Comparison of ENCODE assay signal across 22 mouse cellular contexts in the genomic region with DNA sequence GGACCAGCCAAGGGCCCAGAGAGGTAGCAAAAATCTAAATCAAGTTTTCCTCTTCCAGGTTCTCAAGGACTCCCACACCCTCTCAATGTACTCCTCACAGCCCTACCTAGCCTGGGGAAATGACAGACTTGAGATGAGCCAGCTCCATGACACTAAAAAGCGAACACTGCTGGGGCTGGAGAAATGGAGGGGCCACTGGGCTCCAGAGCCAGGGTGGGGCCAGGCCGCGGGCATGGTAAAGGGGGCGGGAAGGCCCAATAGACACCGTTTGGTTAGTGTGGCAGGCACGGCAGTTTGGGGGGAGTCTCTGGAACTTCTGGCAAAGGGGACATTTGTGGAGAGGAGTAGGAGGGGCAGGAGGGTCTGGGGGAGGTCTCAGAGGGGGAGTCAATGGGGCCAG. TPM values are rescaled to one million over a fixed set of nuclear protein-coding genes. Genes with fewer than 3 reads are reported as not detected.
A peak's percentile ranks its signal among the peaks of the same experiment; 100 is the strongest.
DNase-seq lines count a peak whose midpoint lies in the region; ATAC-seq and TF ChIP-seq lines count a peak whose summit lies in the region.
"Had no signal": no experiment of that assay in that cellular context is flagged by ENCODE, and none has a peak within 500 bp of the region (broad histone marks: within the 10 kb centered on the region; RNA-seq: fewer than 3 reads in every experiment).

No protein-coding gene starts in this region.

- WGBS in heart, embryonic 14.5 days: 67% methylated on average over 6 of the region's 6 CpGs
- WGBS in liver, embryonic 11.5 days: 56% methylated on average over 6 of the region's 6 CpGs
- 50% methylated on average over 6 of the region's 6 CpGs for WGBS in liver, postnatal 0 days (ENCODE audit: insufficient replicate concordance)
- 89% methylated on average over 6 of the region's 6 CpGs for WGBS in neural tube, embryonic 15.5 days

- peaks cover 53% of the 10 kb centered on the region for H3K36me3 ChIP-seq in heart, embryonic 14.5 days (ENCODE audit: control insufficient read depth, insufficient read depth, low read length)
- H3K36me3 ChIP-seq in liver, embryonic 11.5 days (ENCODE audit: control insufficient read depth, insufficient read depth, low read length): peaks cover 25% of the 10 kb centered on the region
- H3K36me3 ChIP-seq in liver, postnatal 0 days (replicated peaks; ENCODE audit: insufficient read depth, low read length): peaks cover 51% of the 10 kb centered on the region
- peaks cover 46% of the 10 kb centered on the region for H3K36me3 ChIP-seq in neural tube, embryonic 15.5 days

- no peak for TF ChIP-seq EP300 in liver, postnatal 0 days (IDR thresholded peaks at IDR 0.05; ENCODE audit: low read depth)

- H3K4me2 ChIP-seq in heart, embryonic 14.5 days (ENCODE audit: low read length): no peak overlapping the region
- peak overlapping the region; percentile 50 for H3K4me2 ChIP-seq in liver, embryonic 11.5 days
- peak overlapping the region; percentile 52 for H3K4me2 ChIP-seq in liver, postnatal 0 days (ENCODE audit: low read depth, low read length)
- no peak overlapping the region for H3K4me2 ChIP-seq in neural tube, embryonic 15.5 days
- H3K4me2 ChIP-seq: forebrain, embryonic 15.5 days; hindbrain, embryonic 13.5 days; kidney, embryonic 15.5 days; midbrain, embryonic 13.5 days had no signal

- H3K9me3 ChIP-seq in heart, embryonic 14.5 days (ENCODE audit: control insufficient read depth, low read length): no peaks in the 10 kb centered on the region
- H3K9me3 ChIP-seq in liver, embryonic 11.5 days (ENCODE audit: control insufficient read depth, low read length): no peaks in the 10 kb centered on the region
- no peaks in the 10 kb centered on the region for H3K9me3 ChIP-seq in liver, postnatal 0 days (ENCODE audit: low read length)
- no peaks in the 10 kb centered on the region for H3K9me3 ChIP-seq in neural tube, embryonic 15.5 days (replicated peaks)
- H3K9me3 ChIP-seq: forebrain, embryonic 15.5 days; hindbrain, embryonic 13.5 days; kidney, embryonic 15.5 days; midbrain, embryonic 13.5 days had no signal

- no peak for DNase-seq in heart, postnatal 25 days (ENCODE audit: low spot score)
- DNase-seq in liver, embryonic 11.5 days (ENCODE audit: low spot score): no peak
- no peak for DNase-seq in liver, postnatal 0 days
- DNase-seq in layer of hippocampus, postnatal 36 days: no peak
- DNase-seq: adrenal gland, postnatal 10 days; cerebellum, adult 11 months; cerebellum, adult 9-11 months; kidney, adult 11 months; lung, adult 18-20 months; lung, postnatal 14 days; retina, postnatal 1 day had no signal

- peaks cover 5 to 10% of the 10 kb centered on the region in 2 experiments for H3K4me1 ChIP-seq in heart, embryonic 14.5 days (ENCODE audit: control insufficient read depth in 2 of 2, insufficient read depth in 2 of 2, low read length in 2 of 2)
- peaks cover 53% of the 10 kb centered on the region for H3K4me1 ChIP-seq in liver, embryonic 11.5 days (replicated peaks; ENCODE audit: control insufficient read depth, insufficient read depth, low read length)
- peaks cover 56% of the 10 kb centered on the region for H3K4me1 ChIP-seq in liver, postnatal 0 days (ENCODE audit: insufficient read depth)
- H3K4me1 ChIP-seq in neural tube, embryonic 15.5 days: peaks cover 23% of the 10 kb centered on the region

- no peak for TF ChIP-seq CTCF in liver, postnatal 0 days (IDR thresholded peaks at IDR 0.05; ENCODE audit: low read depth)

- H3K27ac ChIP-seq in heart, embryonic 14.5 days (replicated peaks in 1 of 2; ENCODE audit: control insufficient read depth in 1 of 2, insufficient read depth in 1 of 2, low read depth in 2 of 2, low read length in 2 of 2): no peak overlapping the region
- peak overlapping the region; percentile 97 for H3K27ac ChIP-seq in liver, embryonic 11.5 days (ENCODE audit: low read depth, low read length)
- H3K27ac ChIP-seq in liver, postnatal 0 days (ENCODE audit: low read depth): peak overlapping the region; percentile 78
- no peak overlapping the region for H3K27ac ChIP-seq in neural tube, embryonic 15.5 days (replicated peaks)
- H3K27ac ChIP-seq: forebrain, embryonic 15.5 days; hindbrain, embryonic 13.5 days; kidney, embryonic 15.5 days; midbrain, embryonic 13.5 days had no signal

- intact Hi-C loops in heart, postnatal 25 days (cut with DNase I): no loop called here

- 0 out of 2 replicates have a peak overlapping the region, but pooled peaks have one; percentile 16 for H3K9ac ChIP-seq in heart, embryonic 14.5 days (ENCODE audit: low read length)
- peak overlapping the region; percentile 55 for H3K9ac ChIP-seq in liver, embryonic 11.5 days (ENCODE audit: low read depth, low read length)
- H3K9ac ChIP-seq in liver, postnatal 0 days (replicated peaks): peak overlapping the region; percentile 46; the same call in 1 of the 2 replicates
- H3K9ac ChIP-seq in neural tube, embryonic 15.5 days (replicated peaks): no peak overlapping the region
- H3K9ac ChIP-seq: forebrain, embryonic 15.5 days; hindbrain, embryonic 13.5 days; kidney, embryonic 15.5 days; midbrain, embryonic 13.5 days had no signal

- no peaks in the 10 kb centered on the region for H3K27me3 ChIP-seq in heart, embryonic 14.5 days (ENCODE audit: control insufficient read depth, insufficient read depth, low read length)
- H3K27me3 ChIP-seq in liver, embryonic 11.5 days (replicated peaks; ENCODE audit: control insufficient read depth, insufficient read depth, low read length): no peaks in the 10 kb centered on the region; the same call in 1 of the 2 replicates
- no peaks in the 10 kb centered on the region for H3K27me3 ChIP-seq in liver, postnatal 0 days (ENCODE audit: insufficient read depth, low read length)
- H3K27me3 ChIP-seq in neural tube, embryonic 15.5 days (replicated peaks): no peaks in the 10 kb centered on the region
- H3K27me3 ChIP-seq: forebrain, embryonic 15.5 days; kidney, embryonic 15.5 days; midbrain, embryonic 13.5 days had no signal

- ATAC-seq in heart, embryonic 14.5 days (ENCODE audit: insufficient number of reproducible peaks, insufficient read depth, low FRiP score, low read depth): no peak
- ATAC-seq in erythroblast, adult 5-6 weeks (replicated peaks; ENCODE audit: low FRiP score, poor library complexity, severe bottlenecking): peak; percentile 28; the same call in 1 of the 2 replicates
- peak; percentile 70 for ATAC-seq in liver, embryonic 11.5 days (replicated peaks; ENCODE audit: low FRiP score)
- peak; percentile 47 for ATAC-seq in liver, postnatal 0 days
- ATAC-seq in neural tube, embryonic 15.5 days (ENCODE audit: low FRiP score): no peak
- ATAC-seq: forebrain, embryonic 15.5 days; midbrain, embryonic 13.5 days had no signal

- H3K4me3 ChIP-seq in heart, embryonic 14.5 days (ENCODE audit: control insufficient read depth in 1 of 2, insufficient read depth in 1 of 2, low read depth in 1 of 2, low read length in 2 of 2): no peak overlapping the region
- 0 out of 2 replicates have a peak overlapping the region, but pooled peaks have one; percentile 18 for H3K4me3 ChIP-seq in liver, embryonic 11.5 days (ENCODE audit: low read depth, low read length)
- no peak overlapping the region for H3K4me3 ChIP-seq in liver, postnatal 0 days (ENCODE audit: low read depth, low read length)
- H3K4me3 ChIP-seq in neural tube, embryonic 15.5 days (replicated peaks): no peak overlapping the region
- H3K4me3 ChIP-seq: forebrain, embryonic 15.5 days; hindbrain, embryonic 13.5 days; kidney, embryonic 15.5 days; midbrain, embryonic 13.5 days had no signal

RNA-seq across cellular contexts. Expression of a gene that starts 2.6 kb away (rescaled TPM):
- polyA plus RNA-seq in heart, embryonic 14.5 days (2014; fragmentation: Nextera tagmentation; extraction: Ambion mirVana): 0.72 and 1.4 TPM in 2 replicates
- 1 to 10 TPM in 1 of 2 experiments, under 1 TPM in 1; 0.86 to 1.1 TPM for total RNA-seq in heart, postnatal 25 days (2021)
- total RNA-seq in erythroblast, adult 5-6 weeks (2015; ENCODE audit: low replicate concordance): 1.3 and 3.5 TPM in 2 replicates
- total RNA-seq in erythroblast, adult 5-6 weeks (2017; ENCODE audit: low replicate concordance): 0.28 and 0.60 TPM in 2 replicates
- 0.23 and 0.42 TPM in 2 replicates for polyA plus RNA-seq in liver, embryonic 11.5 days (2014; fragmentation: Nextera tagmentation; extraction: Ambion mirVana)
- polyA plus RNA-seq in liver, postnatal 0 days (2015; fragmentation: Nextera tagmentation; extraction: Ambion mirVana): 2.3 and 2.8 TPM in 2 replicates
- total RNA-seq in layer of hippocampus, postnatal 36 days (2021): under 1 TPM; 0.23 to 0.27 TPM
- polyA plus RNA-seq in neural tube, embryonic 15.5 days (2015; fragmentation: Nextera tagmentation; extraction: Ambion mirVana): not detected in 2 replicates
- total RNA-seq: monocyte, adult 5-6 weeks had no signal
- polyA plus RNA-seq: forebrain, embryonic 15.5 days; hindbrain, embryonic 13.5 days; limb, embryonic 11.5 days; midbrain, embryonic 13.5 days; neural tube, embryonic 11.5 days; testis, adult 2 months had no signal

RNA-seq across cellular contexts. Expression of a gene that starts 6.2 kb away (rescaled TPM):
- 34.3 and 34.7 TPM in 2 replicates for polyA plus RNA-seq in heart, embryonic 14.5 days (2014; fragmentation: Nextera tagmentation; extraction: Ambion mirVana)
- total RNA-seq in heart, postnatal 25 days (2021): 10 to 100 TPM; 21.3 to 23.7 TPM
- 41.6 and 42.7 TPM in 2 replicates for total RNA-seq in erythroblast, adult 5-6 weeks (2015; ENCODE audit: low replicate concordance)
- total RNA-seq in erythroblast, adult 5-6 weeks (2017; ENCODE audit: low replicate concordance): 135 and 169 TPM in 2 replicates
- 63.4 and 68.3 TPM in 2 replicates for polyA plus RNA-seq in liver, embryonic 11.5 days (2014; fragmentation: Nextera tagmentation; extraction: Ambion mirVana)
- polyA plus RNA-seq in liver, postnatal 0 days (2015; fragmentation: Nextera tagmentation; extraction: Ambion mirVana): 43.8 and 47.4 TPM in 2 replicates
- 10 to 100 TPM; 26.9 to 33.0 TPM for total RNA-seq in layer of hippocampus, postnatal 36 days (2021)
- polyA plus RNA-seq in neural tube, embryonic 15.5 days (2015; fragmentation: Nextera tagmentation; extraction: Ambion mirVana): 46.3 and 48.9 TPM in 2 replicates

RNA-seq across cellular contexts. Expression of a gene that starts 6.3 kb away (rescaled TPM):
- polyA plus RNA-seq in heart, embryonic 14.5 days (2014; fragmentation: Nextera tagmentation; extraction: Ambion mirVana): 38.9 and 42.2 TPM in 2 replicates
- 10 to 100 TPM; 19.5 to 23.5 TPM for total RNA-seq in heart, postnatal 25 days (2021)
- 30.7 and 38.0 TPM in 2 replicates for total RNA-seq in erythroblast, adult 5-6 weeks (2015; ENCODE audit: low replicate concordance)
- total RNA-seq in erythroblast, adult 5-6 weeks (2017; ENCODE audit: low replicate concordance): 45.0 and 54.0 TPM in 2 replicates
- 72.5 and 72.9 TPM in 2 replicates for polyA plus RNA-seq in liver, embryonic 11.5 days (2014; fragmentation: Nextera tagmentation; extraction: Ambion mirVana)
- polyA plus RNA-seq in liver, postnatal 0 days (2015; fragmentation: Nextera tagmentation; extraction: Ambion mirVana): 51.2 and 54.9 TPM in 2 replicates
- 100 to 1,000 TPM; 177 to 178 TPM for total RNA-seq in layer of hippocampus, postnatal 36 days (2021)
- 133 and 140 TPM in 2 replicates for polyA plus RNA-seq in neural tube, embryonic 15.5 days (2015; fragmentation: Nextera tagmentation; extraction: Ambion mirVana)

RNA-seq across cellular contexts. Expression of a gene that starts 11.3 kb away (rescaled TPM):
- polyA plus RNA-seq in heart, embryonic 14.5 days (2014; fragmentation: Nextera tagmentation; extraction: Ambion mirVana): 7.6 and 7.8 TPM in 2 replicates
- 1 to 10 TPM; 3.9 to 4.0 TPM for total RNA-seq in heart, postnatal 25 days (2021)
- 0.77 and 8.2 TPM in 2 replicates for total RNA-seq in erythroblast, adult 5-6 weeks (2015; ENCODE audit: low replicate concordance)
- 4.0 and 10.0 TPM in 2 replicates for total RNA-seq in erythroblast, adult 5-6 weeks (2017; ENCODE audit: low replicate concordance)
- 6.8 and 8.6 TPM in 2 replicates for polyA plus RNA-seq in liver, embryonic 11.5 days (2014; fragmentation: Nextera tagmentation; extraction: Ambion mirVana)
- polyA plus RNA-seq in liver, postnatal 0 days (2015; fragmentation: Nextera tagmentation; extraction: Ambion mirVana): 3.0 and 3.5 TPM in 2 replicates
- total RNA-seq in layer of hippocampus, postnatal 36 days (2021): 1 to 10 TPM; 2.1 to 2.7 TPM
- polyA plus RNA-seq in neural tube, embryonic 15.5 days (2015; fragmentation: Nextera tagmentation; extraction: Ambion mirVana): 6.0 and 7.1 TPM in 2 replicates

RNA-seq across cellular contexts. Expression of a gene that starts 32.2 kb away (rescaled TPM):
- 29.6 and 31.4 TPM in 2 replicates for polyA plus RNA-seq in heart, embryonic 14.5 days (2014; fragmentation: Nextera tagmentation; extraction: Ambion mirVana)
- 10 to 100 TPM; 14.2 to 15.3 TPM for total RNA-seq in heart, postnatal 25 days (2021)
- 15.9 and 28.2 TPM in 2 replicates for total RNA-seq in erythroblast, adult 5-6 weeks (2015; ENCODE audit: low replicate concordance)
- 43.3 and 49.6 TPM in 2 replicates for total RNA-seq in erythroblast, adult 5-6 weeks (2017; ENCODE audit: low replicate concordance)
- polyA plus RNA-seq in liver, embryonic 11.5 days (2014; fragmentation: Nextera tagmentation; extraction: Ambion mirVana): 45.4 and 50.9 TPM in 2 replicates
- polyA plus RNA-seq in liver, postnatal 0 days (2015; fragmentation: Nextera tagmentation; extraction: Ambion mirVana): 32.7 and 34.7 TPM in 2 replicates
- 10 to 100 TPM; 31.2 to 36.2 TPM for total RNA-seq in layer of hippocampus, postnatal 36 days (2021)
- polyA plus RNA-seq in neural tube, embryonic 15.5 days (2015; fragmentation: Nextera tagmentation; extraction: Ambion mirVana): 37.3 and 40.0 TPM in 2 replicates

Comparison
In these comparisons a context has a peak if more than half of its experiments do, and no peak if none do; other contexts are left out.
1. ATAC-seq: peak in erythroblast, adult 5-6 weeks (single experiment), liver, embryonic 11.5 days (single experiment) and liver, postnatal 0 days (single experiment); none in heart, embryonic 14.5 days (single experiment) and neural tube, embryonic 15.5 days (single experiment).
2. H3K27ac ChIP-seq: peak in liver, embryonic 11.5 days (single experiment) and liver, postnatal 0 days (single experiment); none in heart, embryonic 14.5 days (0 of 2) and neural tube, embryonic 15.5 days (single experiment).
3. H3K4me2 ChIP-seq: peak in liver, embryonic 11.5 days (single experiment) and liver, postnatal 0 days (single experiment); none in heart, embryonic 14.5 days (single experiment) and neural tube, embryonic 15.5 days (single experiment).